Mouse (Mus musculus) cortical plate, adult 2 months (tissue): ENCODE measurements around the gene Tfec. TPM values are rescaled to one million over a fixed set of nuclear protein-coding genes. Genes with fewer than 3 reads are reported as not detected.
A peak's percentile ranks its signal among the peaks of the same experiment; 100 is the strongest.

Source experiments
- H3K27ac ChIP-seq: fragments of 200-500 bp; 2 replicates; pipeline ENCODE4 v1.5.1; 2012; ENCODE audit warnings: low read length, control low read depth, inconsistent platforms; ENCODE audit not compliant: insufficient read depth
- H3K4me1 ChIP-seq: fragments of 200-500 bp; 2 replicates; pipeline ENCODE4 v1.6.1; 2011; ENCODE audit warnings: low read length; ENCODE audit not compliant: control insufficient read depth, insufficient read depth
- H3K4me3 ChIP-seq: fragments of 200-500 bp; 2 replicates; pipeline ENCODE4 v1.5.1; 2011; ENCODE audit warnings: mild to moderate bottlenecking, low read length, control low read depth; ENCODE audit not compliant: insufficient read depth
- CTCF ChIP-seq: fragments of 200-500 bp; IDR thresholded peaks from 2 replicates; pipeline ENCODE4 v1.5.1; 2011; ENCODE audit warnings: mild to moderate bottlenecking, control low read depth, low read length; ENCODE audit not compliant: insufficient read depth; ENCODE audit errors: extremely low read depth
- POLR2A ChIP-seq: fragments of 200-500 bp; IDR thresholded peaks from 2 replicates; pipeline ENCODE4 v1.6.1; 2011; ENCODE audit warnings: mild to moderate bottlenecking, low read length, control low read depth; ENCODE audit not compliant: insufficient read depth; ENCODE audit errors: extremely low read depth
- polyA plus RNA-seq: library from polyadenylated mRNA; depleted of rRNA; stranded (reverse); fragments of >200 nt; gene quantifications from 2 replicates; pipeline ENCODE4 v1.2.3, GENCODE M21; 2012; rRNA removed

The Tfec gene
- polyA plus RNA-seq, 1 experiment: 0.08 TPM

DNA sequence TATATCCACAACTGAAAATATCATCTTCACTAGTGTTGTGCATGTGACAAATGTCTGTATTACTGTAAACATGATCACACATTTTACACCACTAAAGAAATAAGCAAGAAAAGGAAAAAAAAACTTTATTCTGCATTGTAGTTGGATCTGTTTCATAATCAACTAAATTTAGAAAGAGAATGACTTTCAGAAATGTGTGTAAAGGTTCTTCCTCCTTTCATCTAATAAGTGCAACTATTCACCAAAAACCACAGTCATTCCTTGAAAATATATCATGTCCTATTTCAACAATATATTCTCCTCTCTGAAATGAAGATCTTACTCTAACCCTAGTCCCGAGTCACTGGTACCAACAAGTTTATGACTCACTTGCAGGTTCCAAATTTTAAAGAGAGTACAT is 91.9 kb downstream of the Tfec start:
- no peak overlapping the region for H3K4me3 ChIP-seq
- H3K4me1 ChIP-seq: no peaks in the 10 kb centered on the region
- no peak for TF ChIP-seq POLR2A
- no peak for TF ChIP-seq CTCF
- no peak overlapping the region for H3K27ac ChIP-seq

DNA sequence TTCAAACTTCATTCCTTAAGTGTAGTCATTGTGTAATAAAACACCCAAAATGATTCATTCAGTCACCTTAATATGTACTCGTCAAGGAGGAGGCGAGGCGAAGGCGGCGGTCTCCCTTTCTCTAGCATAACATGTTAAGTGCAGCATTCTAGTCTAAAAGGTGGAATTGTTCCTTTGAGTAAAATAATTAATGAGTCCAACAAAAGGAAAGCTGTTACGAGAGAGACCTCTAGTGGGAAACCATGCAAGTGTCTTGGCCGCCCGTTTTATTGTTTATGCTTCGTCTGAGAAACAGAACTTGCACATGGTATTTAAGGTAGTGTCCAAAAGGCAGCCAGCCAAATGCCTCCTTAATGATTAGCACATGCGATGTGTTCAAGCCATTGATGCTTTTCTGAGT is 100.6 kb downstream of the Tfec start:
- Histone ChIP-seq H3K4me3 (no peak overlapping the region), H3K27ac (no peak overlapping the region), H3K4me1 (no peaks in the 10 kb centered on the region)
- TF ChIP-seq POLR2A: no peak
- peak; percentile 36; the same call in 1 of the 2 replicates for TF ChIP-seq CTCF

DNA sequence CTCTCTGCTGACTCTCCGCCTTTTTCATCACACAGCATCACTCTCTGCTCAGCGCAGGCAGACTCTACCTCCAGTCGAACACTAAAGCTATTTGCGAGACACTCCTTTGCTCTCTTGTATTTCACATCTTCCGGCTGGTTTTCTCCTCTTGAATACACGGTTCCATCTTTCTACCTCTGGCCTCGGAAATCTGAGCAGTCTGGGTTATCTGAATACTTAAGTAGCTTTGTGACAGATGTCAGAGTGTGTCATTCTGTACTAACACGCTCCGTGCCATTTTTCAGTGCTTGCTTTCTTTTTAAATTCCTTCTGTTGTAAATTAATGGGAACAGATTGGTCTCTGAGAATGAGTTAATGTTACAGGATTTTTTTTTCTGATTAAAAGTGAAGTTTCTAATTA is 101.3 kb downstream of the Tfec start:
- Histone ChIP-seq H3K27ac (no peak overlapping the region), H3K4me3 (no peak overlapping the region), H3K4me1 (no peaks in the 10 kb centered on the region)
- TF ChIP-seq CTCF (no peak), POLR2A (no peak)

- H3K27ac ChIP-seq: no peak overlapping the region
- no peaks in the 10 kb centered on the region for H3K4me1 ChIP-seq
- H3K4me3 ChIP-seq: no peak overlapping the region
- TF ChIP-seq POLR2A: no peak
- TF ChIP-seq CTCF: no peak
Observed at GRCm38 (mm10) chr6:16794036-16794435, 104.2 kb downstream of the Tfec start.

- Histone ChIP-seq H3K4me3 (no peak overlapping the region), H3K4me1 (no peaks in the 10 kb centered on the region), H3K27ac (no peak overlapping the region)
- no peak for TF ChIP-seq CTCF
- no peak for TF ChIP-seq POLR2A
Observed at GRCm38 (mm10) chr6:16785166-16785565, 113.1 kb downstream of the Tfec start.

Other genes starting within 250 kb of the Tfec start
- gene Tes, start 166.7 kb upstream of the Tfec start, polyA plus RNA-seq: 1.8 and 1.9 TPM in 2 replicates